Mouse (Mus musculus) liver, adult (tissue): ENCODE measurements around the gene Rbm34.

Experiments
- GATA4 ChIP-seq: IDR thresholded peaks from 2 replicates; pipeline ENCODE4 v1.6.1; 2014; ENCODE audit warnings: mild to moderate bottlenecking, low read length; ENCODE audit not compliant: insufficient replicate concordance

Rbm34 gene

DNA sequence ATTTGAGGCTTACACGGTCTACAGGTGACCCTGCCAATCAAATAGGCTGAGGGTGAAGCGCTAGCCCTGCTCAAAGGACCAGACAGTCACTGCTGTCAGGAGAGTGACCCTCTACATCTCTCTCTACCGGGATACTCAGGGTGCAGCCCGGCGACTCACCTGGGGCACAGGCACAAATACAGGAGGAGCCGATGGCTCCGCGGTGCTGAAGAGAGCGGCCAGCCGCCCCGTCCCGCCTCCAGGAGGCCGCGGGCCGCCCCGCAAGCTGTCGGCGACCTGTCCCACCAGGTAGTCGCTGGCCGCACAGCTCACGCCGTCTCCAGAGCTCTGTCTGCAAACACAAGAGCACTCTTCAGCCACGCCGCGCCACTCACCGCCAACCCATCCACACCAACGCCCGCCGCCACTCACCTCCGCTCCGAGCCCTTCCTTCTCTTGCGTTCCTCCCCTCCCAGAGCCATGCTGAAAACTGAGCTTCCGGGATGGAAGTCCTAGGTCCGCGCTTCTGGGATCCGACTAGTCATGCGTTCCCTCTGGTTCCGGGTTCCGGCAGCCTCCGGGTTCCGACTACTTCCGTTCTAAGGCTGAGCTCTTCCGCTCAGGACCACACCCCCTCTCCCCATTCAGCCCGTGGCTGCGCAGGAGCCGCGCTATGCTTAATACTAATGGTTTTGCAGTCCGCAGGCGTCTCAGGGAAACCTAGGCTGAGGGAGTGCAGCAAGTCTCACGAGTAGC is at the start of gene Rbm34:
Gene Rbm34, minus strand, starts transcription at position 493 of the 735 bp plus-strand sequence.
- no peak for TF ChIP-seq GATA4

- TF ChIP-seq GATA4: no peak
Measured at GRCm38 (mm10) chr8:127011668-127012067, 40.8 kb upstream of the Rbm34 start.

DNA sequence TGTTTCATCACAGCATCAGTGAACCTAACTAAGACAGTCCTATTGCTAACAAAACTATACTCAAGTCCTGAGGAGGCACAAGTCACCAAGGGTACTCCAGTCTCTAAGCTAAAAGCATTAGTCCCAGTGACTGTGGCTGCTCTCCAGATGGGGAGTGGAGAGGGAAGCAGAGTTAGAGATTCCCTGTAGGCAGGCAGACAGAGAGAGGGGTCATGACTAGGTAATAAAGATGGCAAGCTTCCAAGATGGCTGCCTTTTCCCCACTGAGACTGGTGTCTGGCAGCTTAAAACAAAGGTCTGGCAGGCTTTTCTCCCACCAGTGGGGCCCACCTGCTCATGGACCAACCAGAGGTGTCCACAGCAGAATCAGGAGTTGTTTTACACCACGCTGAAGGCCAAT is 23.6 kb upstream of the Rbm34 start:
- no peak for TF ChIP-seq GATA4

GRCm38 (mm10) chr8:126989363-126990153 is 18.7 kb upstream of the Rbm34 start:
- TF ChIP-seq GATA4: no peak

GRCm38 (mm10) chr8:126988346-126989006 is 17.6 kb upstream of the Rbm34 start:
- no peak for TF ChIP-seq GATA4

DNA sequence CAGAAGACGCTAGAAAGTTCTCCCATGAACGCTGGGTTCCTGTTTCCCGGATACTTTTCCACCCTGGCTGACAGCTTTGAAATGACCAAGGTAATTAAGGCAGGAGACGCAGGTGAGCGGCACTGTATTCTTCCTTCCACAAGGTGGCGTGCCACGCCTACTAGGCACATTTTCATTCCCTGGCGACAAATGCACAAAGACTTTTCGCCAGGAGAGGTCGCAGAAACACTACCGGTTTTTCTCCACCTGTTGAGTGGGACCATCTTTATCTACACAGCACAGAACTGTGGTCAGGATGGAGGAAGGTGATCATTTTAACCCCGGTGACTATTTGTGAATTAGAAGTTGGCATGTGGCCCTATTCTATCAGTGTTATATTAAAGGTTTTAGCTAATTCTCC is 15.6 kb upstream of the Rbm34 start:
- TF ChIP-seq GATA4: no peak

DNA sequence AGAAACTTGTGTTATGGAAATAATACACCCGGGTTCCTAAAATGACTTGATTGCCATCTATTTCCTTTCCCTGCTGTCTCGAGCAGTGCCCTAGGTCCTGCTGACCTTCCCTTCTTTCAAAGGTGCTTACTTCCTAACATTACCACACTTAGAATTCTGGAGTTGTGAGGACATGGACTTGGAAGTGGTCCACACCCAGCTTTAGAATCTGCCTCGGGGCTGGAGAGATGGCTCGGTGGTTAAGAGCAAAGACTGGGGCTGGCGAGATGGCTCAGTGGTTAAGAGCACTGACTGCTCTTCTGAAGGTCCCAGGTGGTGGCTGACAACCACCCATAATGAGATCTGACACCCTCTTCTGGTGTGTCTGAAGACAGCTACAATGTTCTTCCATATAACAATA is 9.2 kb upstream of the Rbm34 start:
- no peak for TF ChIP-seq GATA4

DNA sequence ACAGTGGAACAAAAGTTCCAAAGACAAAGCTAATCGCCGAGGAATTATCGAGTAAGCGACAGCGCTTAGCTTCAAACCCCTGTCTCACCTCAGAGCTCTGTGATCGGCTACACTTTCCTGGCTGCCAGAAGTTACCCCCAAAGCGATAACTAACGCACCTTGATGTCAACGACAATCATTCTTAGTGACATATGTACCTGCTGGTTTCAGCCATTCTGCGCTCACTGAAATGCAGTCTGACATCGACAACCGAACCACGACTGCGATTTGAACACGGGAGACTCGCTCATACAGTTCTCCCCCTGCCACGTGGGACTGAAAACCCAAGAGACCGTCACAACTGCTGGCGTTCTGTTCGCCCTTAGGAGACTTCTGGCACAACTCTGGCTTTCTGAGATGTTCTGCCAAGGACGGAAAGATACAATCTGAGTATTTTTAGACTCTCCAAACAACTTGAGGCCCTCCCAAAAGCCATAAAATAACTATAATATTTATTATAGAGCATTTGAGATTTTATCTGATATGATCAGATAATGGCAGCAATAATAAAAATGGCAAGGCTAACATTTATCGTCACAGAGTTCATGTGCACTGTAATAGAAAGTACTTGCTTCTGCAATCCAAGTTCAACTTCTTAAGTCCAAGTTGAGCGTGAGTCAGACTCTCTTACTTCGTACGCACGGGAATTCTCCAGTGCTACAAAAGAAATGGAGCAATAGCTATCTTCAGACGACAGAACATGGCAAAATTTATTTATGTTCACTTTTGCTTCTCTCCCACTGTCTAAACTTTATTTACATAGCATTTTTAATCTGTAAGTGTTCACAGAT is 8.4 kb upstream of the Rbm34 start:
- no peak for TF ChIP-seq GATA4

DNA sequence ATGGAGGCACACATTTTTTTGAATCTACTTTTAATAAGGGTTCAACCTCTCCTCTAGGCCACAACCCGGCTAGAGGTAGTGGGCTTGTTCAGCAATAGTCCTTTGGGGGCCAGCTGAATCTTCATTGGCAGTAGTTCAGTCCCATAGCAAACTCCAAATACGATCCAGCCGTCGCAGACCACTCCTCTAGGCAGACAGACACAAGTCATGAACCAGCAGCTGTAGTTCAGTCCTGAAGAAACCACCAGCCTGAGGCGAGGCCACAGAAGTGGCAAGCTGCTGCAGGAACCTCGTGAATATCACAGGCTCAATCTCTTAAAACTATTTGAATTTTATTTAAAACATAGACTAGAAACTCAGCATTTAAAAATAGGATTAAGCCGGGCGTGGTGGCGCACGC is 7.2 kb upstream of the Rbm34 start:
- TF ChIP-seq GATA4: no peak

DNA sequence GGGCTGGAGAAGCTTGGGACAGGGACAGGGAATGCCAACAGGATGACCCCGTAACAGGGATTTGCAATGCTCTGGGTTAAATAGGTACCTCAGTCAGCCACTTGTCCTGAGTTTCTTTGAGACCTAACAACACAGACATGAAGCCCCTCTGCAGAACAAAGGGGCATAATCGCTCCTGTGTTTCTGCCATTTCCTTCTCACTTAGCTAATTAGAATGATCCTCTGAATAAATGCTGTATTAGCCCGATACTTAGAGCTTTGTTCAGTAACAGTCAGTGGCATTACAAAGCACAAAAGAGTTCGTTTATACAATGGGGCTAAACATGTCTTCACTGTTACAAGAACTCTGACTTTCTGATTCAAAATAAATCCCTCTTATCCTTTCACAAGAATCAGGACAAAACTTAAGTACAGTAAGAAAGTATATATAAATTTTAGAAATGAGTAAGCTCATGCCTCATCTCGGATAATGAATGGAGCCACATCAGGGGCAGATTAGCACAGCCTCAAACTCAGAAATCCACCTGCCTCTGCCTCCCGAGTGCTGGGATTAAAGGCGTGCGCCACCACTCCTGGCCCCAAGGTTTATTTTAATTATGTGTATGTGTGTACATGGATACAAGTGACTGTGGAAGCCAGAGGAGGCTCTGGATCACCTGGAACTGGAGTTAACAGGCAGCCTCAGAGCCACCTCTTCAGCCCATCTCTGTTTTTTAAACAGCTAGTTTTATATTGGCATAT is 5.9 kb upstream of the Rbm34 start:
- no peak for TF ChIP-seq GATA4

- TF ChIP-seq GATA4: no peak
Measured at GRCm38 (mm10) chr8:126975706-126976105, 4.8 kb upstream of the Rbm34 start.

DNA sequence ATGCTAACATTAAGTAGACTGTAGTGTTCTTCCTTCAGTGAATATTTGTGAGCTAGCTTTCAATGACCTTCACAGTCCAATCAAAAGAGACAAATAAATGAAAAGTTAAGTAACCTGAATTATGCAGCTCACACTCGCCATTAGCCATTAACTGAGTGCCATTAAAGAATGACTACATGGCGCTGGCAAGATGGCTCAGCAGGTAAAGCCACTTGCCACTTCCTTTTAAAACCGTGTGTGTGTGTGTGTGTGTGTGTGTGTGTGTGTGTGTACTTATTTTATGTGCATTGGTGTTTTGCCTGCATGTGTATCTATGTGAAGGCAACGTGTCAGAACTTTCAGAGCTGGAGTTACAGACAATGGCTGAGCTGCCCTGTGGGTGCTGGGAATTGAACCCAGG is 3.6 kb upstream of the Rbm34 start:
- no peak for TF ChIP-seq GATA4

GRCm38 (mm10) chr8:126973686-126974265 is 2.9 kb upstream of the Rbm34 start:
- no peak for TF ChIP-seq GATA4

DNA sequence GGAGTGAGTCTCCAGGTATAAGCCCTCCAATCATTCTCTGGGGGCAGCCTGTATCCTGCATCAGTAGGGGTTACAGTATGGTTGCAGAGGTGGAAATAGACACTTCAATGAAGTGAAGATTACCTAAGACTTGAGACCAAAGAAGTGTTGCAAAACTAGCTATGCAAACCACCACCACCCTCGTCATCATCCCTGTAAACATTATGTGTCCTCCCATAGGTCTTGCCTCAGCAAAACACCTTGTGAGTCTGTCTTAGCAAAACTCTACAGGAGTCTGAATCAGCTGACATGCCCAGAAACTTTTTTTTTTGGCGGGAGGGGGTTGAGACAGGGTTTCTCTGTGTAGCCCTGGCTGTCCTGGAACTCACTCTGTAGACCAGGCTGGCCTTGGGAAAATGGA is 1.8 kb upstream of the Rbm34 start:
- TF ChIP-seq GATA4: no peak

- no peak for TF ChIP-seq GATA4
Measured at GRCm38 (mm10) chr8:126972102-126972501, 1.2 kb upstream of the Rbm34 start.

GRCm38 (mm10) chr8:126971314-126971664 is 418 bp upstream of the Rbm34 start:
- no peak for TF ChIP-seq GATA4
